Mouse (Mus musculus) ES-E14 (cell line): Measurements from ENCODE around the gene Fbxo44. TPM values are rescaled to one million over a fixed set of nuclear protein-coding genes. Genes with fewer than 3 reads are reported as not detected.
A peak's percentile ranks its signal among the peaks of the same experiment; 100 is the strongest.

Experiments used
- DNase-seq: peaks from one replicate; pipeline ENCODE4 v3.0.0-alpha.2; 2013; ENCODE audit warnings: low read depth, low spot score
- H3K27ac ChIP-seq: 2 replicates; pipeline ENCODE4 v1.5.1; 2012; ENCODE audit warnings: low read depth, mild to moderate bottlenecking, low read length, moderate library complexity, mixed read lengths; ENCODE audit not compliant: poor library complexity, insufficient read depth, severe bottlenecking
- H3K36me3 ChIP-seq: 2 replicates; pipeline ENCODE4 v1.6.1; 2012; ENCODE audit warnings: mild to moderate bottlenecking, low read length, moderate library complexity, mixed read lengths; ENCODE audit not compliant: control insufficient read depth, poor library complexity, insufficient read depth, severe bottlenecking
- H3K4me1 ChIP-seq, 2 experiments: fragments of 150-350 bp in 1 of 2; sonication (generic) in 1 of 2; 2 replicates each; pipeline ENCODE4 v1.6.1; 2012; ENCODE audit warnings: low read length in 2 of 2, mild to moderate bottlenecking in 1 of 2, mixed read lengths in 1 of 2; ENCODE audit not compliant: control insufficient read depth in 2 of 2, insufficient read depth in 2 of 2, poor library complexity in 1 of 2
- H3K4me3 ChIP-seq, 2 experiments: fragments of 150-350 bp in 1 of 2; sonication (generic) in 1 of 2; 2 replicates each; pipeline ENCODE4 v1.5.1; 2012; ENCODE audit warnings: low read length in 2 of 2, low read depth in 1 of 2, mild to moderate bottlenecking in 1 of 2, mixed read lengths in 1 of 2; ENCODE audit not compliant: insufficient read depth in 1 of 2, poor library complexity in 1 of 2, severe bottlenecking in 1 of 2
- H3K9ac ChIP-seq: 2 replicates; pipeline ENCODE4 v1.6.1; 2012; ENCODE audit warnings: low read depth, mild to moderate bottlenecking, low read length, mixed read lengths; ENCODE audit not compliant: poor library complexity, insufficient read depth, severe bottlenecking
- H3K9me3 ChIP-seq: fragments of 150-350 bp; sonication (generic); 2 replicates; pipeline ENCODE4 v1.6.1; 2012; ENCODE audit warnings: low read depth, mild to moderate bottlenecking, low read length; ENCODE audit not compliant: control insufficient read depth, insufficient read depth
- CHD2 ChIP-seq: IDR thresholded peaks from 2 replicates; pipeline ENCODE4 v1.6.1; 2014; ENCODE audit warnings: mild to moderate bottlenecking, low read depth, low read length, inconsistent platforms
- HCFC1 ChIP-seq: IDR thresholded peaks from 2 replicates; pipeline ENCODE4 v1.6.1; 2012; ENCODE audit warnings: low read length, inconsistent platforms, borderline replicate concordance; ENCODE audit not compliant: insufficient read depth
- MAFK ChIP-seq: IDR thresholded peaks from 2 replicates; pipeline ENCODE4 v1.6.1; 2014; ENCODE audit warnings: mild to moderate bottlenecking, low read depth, low read length, inconsistent platforms; ENCODE audit not compliant: insufficient read depth
- ZC3H11A ChIP-seq: IDR thresholded peaks from 2 replicates; pipeline ENCODE4 v1.6.1; 2012; ENCODE audit warnings: low read depth, mild to moderate bottlenecking, inconsistent platforms, low read length, borderline replicate concordance
- ZNF384 ChIP-seq: IDR thresholded peaks from 2 replicates; pipeline ENCODE4 v1.6.1; 2012; ENCODE audit warnings: low read depth, low read length, inconsistent platforms
- in situ Hi-C, 2 experiments: fragments of 600-800 bp; cut with MboI; formaldehyde crosslinking; loops; one replicate each; pipeline ENCODE4 v1.15.1; 2025; ENCODE audit warnings: low sequenced_read_pairs in 2 of 2, inconsistent platforms in 1 of 2; ENCODE audit not compliant: unreplicated experiment in 2 of 2
- total RNA-seq: library from RNA; depleted of rRNA; stranded (reverse); fragments of 300-350 nt; gene quantifications from 2 replicates; pipeline ENCODE4 v1.2.3, GENCODE M21; 2012; rRNA removed

Fbxo44 gene
- total RNA-seq, 1 experiment = 5.1 TPM

DNA sequence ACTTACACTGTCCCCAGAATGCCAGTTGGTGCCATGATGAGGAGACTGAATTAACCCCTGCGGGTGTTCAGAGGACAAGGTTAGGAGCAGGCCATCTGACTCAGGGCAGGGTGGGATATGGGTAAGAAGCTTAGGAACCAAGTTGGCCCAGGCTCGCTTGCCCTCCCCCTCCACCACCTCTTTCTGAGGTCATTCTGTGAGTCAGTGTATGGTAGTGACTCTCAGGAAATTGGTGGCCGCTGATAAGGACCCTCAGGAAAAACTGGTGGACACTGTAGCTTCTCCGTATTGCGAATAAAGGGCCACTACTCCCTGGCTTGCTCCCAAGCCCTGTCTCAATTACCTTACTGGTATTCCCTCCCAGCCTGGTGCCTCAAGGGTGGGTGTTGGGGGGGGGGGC lies 51.1 kb downstream of the Fbxo44 start:
- Histone ChIP-seq H3K27ac (no peak overlapping the region), H3K4me1 (peaks cover 0 to 16% of the 10 kb centered on the region in 2 experiments; a peak in 3 of 4 replicates), H3K4me3 (no peak overlapping the region), H3K9ac (no peak overlapping the region), H3K36me3 (no peaks in the 10 kb centered on the region), H3K9me3 (no peaks in the 10 kb centered on the region)
- no peak for DNase-seq
- TF ChIP-seq CHD2 (no peak), MAFK (no peak), ZNF384 (no peak), ZC3H11A (no peak), HCFC1 (no peak)
- in situ Hi-C loops = no loop called here

DNA sequence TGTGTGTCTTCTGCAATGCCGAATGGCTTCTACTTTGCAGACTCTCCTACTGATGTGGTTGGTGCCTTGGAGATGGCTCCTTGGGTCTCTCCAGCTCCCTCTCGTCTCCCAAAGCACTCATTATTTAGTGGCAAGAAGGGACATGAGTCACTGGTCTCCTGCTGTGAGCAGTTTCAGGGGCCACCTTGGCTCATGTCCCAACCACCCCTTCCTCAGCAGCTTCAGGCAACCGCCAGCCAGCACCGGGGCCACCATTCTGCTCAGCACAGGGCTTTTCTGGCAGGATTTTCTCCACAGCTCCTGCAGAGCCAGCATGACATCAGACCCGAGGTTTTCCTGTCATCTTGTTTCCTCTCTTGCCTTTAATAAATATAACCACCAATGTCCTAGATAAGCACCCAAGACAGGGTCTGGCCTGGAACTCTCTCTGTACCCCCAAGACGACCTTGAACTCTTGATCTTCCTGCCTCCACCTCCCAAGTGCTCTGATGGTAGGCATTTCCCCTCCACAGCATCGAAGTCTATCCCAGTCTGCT lies 51.6 kb downstream of the Fbxo44 start:
- H3K4me1 ChIP-seq = peaks cover 0 to 16% of the 10 kb centered on the region in 2 experiments; a peak in 3 of 4 replicates
- in situ Hi-C loops = no loop called here
- no peak for TF ChIP-seq MAFK
- no peak for TF ChIP-seq ZC3H11A
- TF ChIP-seq ZNF384 = no peak
- TF ChIP-seq CHD2 = no peak
- no peak for TF ChIP-seq HCFC1
- H3K9me3 ChIP-seq = no peaks in the 10 kb centered on the region
- no peak overlapping the region for H3K9ac ChIP-seq
- no peaks in the 10 kb centered on the region for H3K36me3 ChIP-seq
- no peak overlapping the region for H3K27ac ChIP-seq
- DNase-seq = no peak
- H3K4me3 ChIP-seq = no peak overlapping the region

DNA sequence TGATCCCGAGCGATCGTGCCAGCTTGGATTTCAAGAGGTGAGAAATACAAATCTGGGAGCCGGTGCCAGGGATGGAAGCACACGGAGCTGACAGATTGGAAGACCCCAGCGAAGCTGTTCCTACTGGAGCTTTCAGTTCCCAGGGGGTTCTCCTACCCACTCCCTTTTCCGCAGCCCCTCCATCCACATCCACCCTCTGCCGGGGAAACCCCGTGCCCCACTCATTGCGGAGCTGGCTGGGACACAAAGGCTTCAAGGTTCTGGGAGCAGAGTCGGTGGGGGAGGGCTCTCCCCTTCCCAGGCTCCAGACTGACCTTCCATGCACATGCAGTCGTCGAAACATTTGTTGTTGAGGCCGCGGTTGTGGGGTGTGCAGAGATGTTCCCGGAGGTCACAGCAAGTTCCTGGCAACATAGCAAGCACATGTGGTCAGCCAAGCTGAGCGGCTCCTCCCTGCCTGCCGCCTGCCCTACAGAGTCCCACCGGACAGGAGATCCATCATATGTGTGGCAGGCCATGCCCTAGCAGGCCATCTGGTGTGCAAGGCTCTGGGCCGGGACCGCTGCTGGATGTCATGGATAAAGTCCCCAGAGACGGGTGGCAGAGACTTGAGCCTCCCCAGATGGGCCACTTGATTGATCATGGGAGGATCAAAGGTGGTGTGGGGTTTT lies 52.5 kb downstream of the Fbxo44 start:
- H3K36me3 ChIP-seq = no peaks in the 10 kb centered on the region
- TF ChIP-seq MAFK (no peak), ZNF384 (no peak), HCFC1 (no peak), CHD2 (no peak), ZC3H11A (no peak)
- H3K27ac ChIP-seq = no peak overlapping the region
- peak overlapping the region; percentile 48 for H3K9ac ChIP-seq
- DNase-seq = no peak
- H3K4me1 ChIP-seq = peaks cover 0 to 15% of the 10 kb centered on the region in 2 experiments; a peak in 3 of 4 replicates
- H3K9me3 ChIP-seq = no peaks in the 10 kb centered on the region
- in situ Hi-C loops = no loop called here
- H3K4me3 ChIP-seq = peak overlapping the region in 1 of 2 experiments; percentile 48; a peak in 2 of 4 replicates

DNA sequence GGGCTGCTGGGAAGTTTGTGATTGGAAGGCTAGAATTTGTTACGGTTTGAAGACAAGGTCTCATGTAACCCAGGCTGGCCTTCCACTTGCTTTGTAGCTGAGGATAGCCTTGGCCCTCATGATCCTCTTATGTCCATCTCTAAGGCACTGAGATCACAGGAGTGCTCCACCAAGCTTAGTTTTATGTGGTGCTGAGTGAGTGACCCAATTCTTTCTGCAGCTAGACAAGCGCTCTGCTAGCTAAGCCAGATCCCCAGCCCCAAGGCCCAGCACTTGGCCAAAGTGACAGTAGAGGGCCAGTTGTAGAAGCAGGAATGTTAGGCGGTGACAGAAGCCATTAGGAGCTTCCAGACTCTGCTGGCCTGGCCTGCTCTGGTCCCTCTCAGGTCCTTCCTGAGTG lies 56.1 kb downstream of the Fbxo44 start:
- no peak for TF ChIP-seq CHD2
- no peak overlapping the region for H3K4me3 ChIP-seq
- in situ Hi-C loops = no loop called here

More for the DNA sequence above, 56.1 kb downstream of the Fbxo44 start:
- Histone ChIP-seq H3K27ac (no peak overlapping the region), H3K4me1 (peaks cover 2 to 21% of the 10 kb centered on the region in 2 experiments; a peak in 3 of 4 replicates), H3K36me3 (no peaks in the 10 kb centered on the region), H3K9me3 (no peaks in the 10 kb centered on the region), H3K9ac (no peak overlapping the region)
- no peak for DNase-seq

Other genes with a start within 250 kb of the Fbxo44 start
- 26.2 and 50.0 TPM in 2 replicates for gene Plod1, start 223.7 kb downstream of the Fbxo44 start, total RNA-seq
- gene 2510039O18Rik, start 219.6 kb downstream of the Fbxo44 start, total RNA-seq = 73.5 and 115 TPM in 2 replicates
- gene Nppb, start 174.7 kb downstream of the Fbxo44 start, total RNA-seq = 0.95 and 3.8 TPM in 2 replicates
- 0.37 TPM in 1 of 2 replicates, not detected in the other for gene Nppa, start 159.8 kb downstream of the Fbxo44 start, total RNA-seq
- 32.5 and 49.1 TPM in 2 replicates for gene Clcn6, start 121.7 kb downstream of the Fbxo44 start, total RNA-seq
- 34.0 and 51.7 TPM in 2 replicates for gene Mthfr, start 121.4 kb downstream of the Fbxo44 start, total RNA-seq
- gene Agtrap, start 72.5 kb downstream of the Fbxo44 start, total RNA-seq = 122 and 158 TPM in 2 replicates
- gene Mad2l2, start 30.1 kb downstream of the Fbxo44 start, total RNA-seq = 34.0 and 54.5 TPM in 2 replicates
- gene Draxin, start 29.8 kb downstream of the Fbxo44 start, total RNA-seq = 0.76 and 1.3 TPM in 2 replicates
- gene Fbxo6, start 8.3 kb downstream of the Fbxo44 start, total RNA-seq = 43.8 and 49.4 TPM in 2 replicates
- 16.5 and 23.7 TPM in 2 replicates for gene Fbxo2, start 139 bp upstream of the Fbxo44 start, total RNA-seq
- gene Disp3, start 127.5 kb upstream of the Fbxo44 start, total RNA-seq = 1.6 and 2.2 TPM in 2 replicates